Mouse (Mus musculus) olfactory bulb, adult 2 months (tissue): ENCODE measurements around the gene Gm21943.
"Not testable (repeated sequence)": the region's sequence is repeated elsewhere in the genome, so short reads cannot be mapped to it uniquely, and the experiment has no call there.

Source experiments
- CTCF ChIP-seq: fragments of 200-500 bp; IDR thresholded peaks from 2 replicates; pipeline ENCODE4 v1.5.1; 2012; ENCODE audit warnings: low read depth, mild to moderate bottlenecking, low read length, moderate library complexity; ENCODE audit not compliant: insufficient read depth
- POLR2A ChIP-seq: fragments of 200-500 bp; IDR thresholded peaks from 2 replicates; pipeline ENCODE4 v1.6.1; 2012; ENCODE audit warnings: mild to moderate bottlenecking, low read depth, low read length, moderate library complexity; ENCODE audit not compliant: insufficient read depth

- TF ChIP-seq POLR2A, CTCF: not testable (repeated sequence)
These were observed at the start of gene Gm21943 for GRCm38 (mm10) chrY:57533644-57534043.
